Mouse (Mus musculus) MEL (cell line): ENCODE results near the gene Gm6096. TPM values are rescaled to one million over a fixed set of nuclear protein-coding genes. Genes with fewer than 3 reads are reported as not detected.

Source experiments
- DNase-seq: peaks from one replicate; pipeline ENCODE4 v3.0.0; 2011; ENCODE audit warnings: low read depth, low spot score
- H3K27ac ChIP-seq: 2 replicates; pipeline ENCODE4 v1.5.1; 2012; ENCODE audit warnings: low read depth, mild to moderate bottlenecking, control low read depth, low read length, moderate library complexity; ENCODE audit not compliant: control insufficient read depth
- H3K27me3 ChIP-seq, 2 experiments: fragments of 150-350 bp in 1 of 2; sonication (generic) in 1 of 2; 2 replicates each; pipeline ENCODE4 v1.6.1; 2012; ENCODE audit warnings: low read length in 2 of 2, mild to moderate bottlenecking in 2 of 2, improper control_type of control experiment in 1 of 2, moderate library complexity in 1 of 2; ENCODE audit not compliant: insufficient read depth in 2 of 2, control insufficient read depth in 1 of 2
- H3K36me3 ChIP-seq, 2 experiments: 2 replicates each; pipeline ENCODE4 v1.6.1; 2012 to 2014; ENCODE audit warnings: low read length in 2 of 2, improper control_type of control experiment in 1 of 2, inconsistent platforms in 1 of 2, mild to moderate bottlenecking in 1 of 2; ENCODE audit not compliant: insufficient read depth in 2 of 2, control insufficient read depth in 1 of 2
- H3K4me1 ChIP-seq, 2 experiments: fragments of 150-350 bp in 1 of 2; sonication (generic) in 1 of 2; 2 replicates each; pipeline ENCODE4 v1.6.1; 2012; ENCODE audit warnings: low read length in 2 of 2, improper control_type of control experiment in 1 of 2, mild to moderate bottlenecking in 1 of 2; ENCODE audit not compliant: insufficient read depth in 2 of 2, control insufficient read depth in 1 of 2
- H3K4me3 ChIP-seq, 2 experiments: fragments of 150-350 bp in 1 of 2; sonication (generic) in 1 of 2; 2 replicates each; pipeline ENCODE4 v1.5.1; 2012; ENCODE audit warnings: low read depth in 2 of 2, low read length in 2 of 2, mild to moderate bottlenecking in 2 of 2, moderate library complexity in 2 of 2, control low read depth in 1 of 2, improper control_type of control experiment in 1 of 2; ENCODE audit not compliant: control insufficient read depth in 1 of 2, insufficient read depth in 1 of 2
- H3K79me2 ChIP-seq: 2 replicates; pipeline ENCODE4 v1.6.1; 2012; ENCODE audit warnings: mild to moderate bottlenecking, low read length, moderate library complexity; ENCODE audit not compliant: control insufficient read depth, poor library complexity, insufficient read depth
- H3K9ac ChIP-seq: 2 replicates; pipeline ENCODE4 v1.6.1; 2012; ENCODE audit warnings: low read depth, mild to moderate bottlenecking, control low read depth, low read length, moderate library complexity; ENCODE audit not compliant: control insufficient read depth, poor library complexity, severe bottlenecking
- H3K9me3 ChIP-seq: fragments of 150-350 bp; sonication (generic); replicated peaks from 2 replicates; pipeline ENCODE4 v1.6.1; 2012; ENCODE audit warnings: mild to moderate bottlenecking, low read length, improper control_type of control experiment, moderate library complexity; ENCODE audit not compliant: insufficient read depth
- BHLHE40 ChIP-seq: IDR thresholded peaks from 2 replicates; pipeline ENCODE4 v1.6.1; 2012; ENCODE audit warnings: low read depth, mild to moderate bottlenecking, inconsistent platforms, low read length, improper control_type of control experiment, borderline replicate concordance
- CHD1 ChIP-seq: IDR thresholded peaks from 2 replicates; pipeline ENCODE4 v1.6.1; 2012; ENCODE audit warnings: low read depth, mild to moderate bottlenecking, inconsistent platforms, low read length, improper control_type of control experiment
- CHD2 ChIP-seq: IDR thresholded peaks from 2 replicates; pipeline ENCODE4 v1.6.1; 2011; ENCODE audit warnings: low read length, improper control_type of control experiment
- CTCF ChIP-seq, 3 experiments: IDR thresholded peaks in 2 of 3; conservative IDR thresholded peaks in 1 of 3; 2 replicates each; pipeline ENCODE4 v1.5.1; 2011 to 2012; ENCODE audit warnings: low read length in 3 of 3, low read depth in 2 of 3, mild to moderate bottlenecking in 2 of 3, improper control_type of control experiment in 1 of 3, inconsistent platforms in 1 of 3, mixed read lengths in 1 of 3, moderate library complexity in 1 of 3; ENCODE audit not compliant: control insufficient read depth in 1 of 3, insufficient read depth in 1 of 3, poor library complexity in 1 of 3, severe bottlenecking in 1 of 3
- E2F4 ChIP-seq: IDR thresholded peaks from 2 replicates; pipeline ENCODE4 v1.6.1; 2011; ENCODE audit warnings: low read depth, low read length, improper control_type of control experiment, borderline replicate concordance
- ELF1 ChIP-seq: IDR thresholded peaks from 2 replicates; pipeline ENCODE4 v1.6.1; 2014; ENCODE audit warnings: low read depth, mild to moderate bottlenecking, inconsistent platforms, low read length, improper control_type of control experiment, moderate library complexity
- EP300 ChIP-seq, 2 experiments: IDR thresholded peaks; 2 replicates each; pipeline ENCODE4 v1.6.1; 2011; ENCODE audit warnings: improper control_type of control experiment in 2 of 2, low read length in 2 of 2, low read depth in 1 of 2, mild to moderate bottlenecking in 1 of 2
- ETS1 ChIP-seq: IDR thresholded peaks from 2 replicates; pipeline ENCODE4 v1.6.1; 2012; ENCODE audit warnings: low read depth, mild to moderate bottlenecking, inconsistent platforms, low read length, improper control_type of control experiment, moderate library complexity
- GABPA ChIP-seq: IDR thresholded peaks from 2 replicates; pipeline ENCODE4 v1.6.1; 2012; ENCODE audit warnings: low read depth, mild to moderate bottlenecking, inconsistent platforms, low read length, improper control_type of control experiment, moderate library complexity
- GATA1 ChIP-seq: IDR thresholded peaks from 2 replicates; pipeline ENCODE4 v1.6.1; 2011; ENCODE audit warnings: low read depth, low read length, improper control_type of control experiment
- HCFC1 ChIP-seq: IDR thresholded peaks from 2 replicates; pipeline ENCODE4 v1.6.1; 2012; ENCODE audit warnings: low read depth, mild to moderate bottlenecking, inconsistent platforms, low read length, improper control_type of control experiment, moderate library complexity
- JUND ChIP-seq: IDR thresholded peaks from 2 replicates; pipeline ENCODE4 v1.6.1; 2011; ENCODE audit warnings: low read depth, mild to moderate bottlenecking, improper control_type of control experiment, low read length
- MAFK ChIP-seq: IDR thresholded peaks from 2 replicates; pipeline ENCODE4 v1.6.1; 2011; ENCODE audit warnings: low read depth, mild to moderate bottlenecking, low read length, improper control_type of control experiment, borderline replicate concordance
- MAX ChIP-seq: IDR thresholded peaks from 2 replicates; pipeline ENCODE4 v1.6.1; 2011; ENCODE audit warnings: low read length, improper control_type of control experiment
- MAZ ChIP-seq: IDR thresholded peaks from 2 replicates; pipeline ENCODE4 v1.6.1; 2012; ENCODE audit warnings: low read depth, mild to moderate bottlenecking, inconsistent platforms, low read length, improper control_type of control experiment
- MEF2A ChIP-seq: IDR thresholded peaks from 2 replicates; pipeline ENCODE4 v1.6.1; 2014; ENCODE audit warnings: low read depth, mild to moderate bottlenecking, inconsistent platforms, low read length, improper control_type of control experiment; ENCODE audit not compliant: poor library complexity, insufficient replicate concordance, severe bottlenecking; ENCODE audit errors: extremely low read depth
- MXI1 ChIP-seq: IDR thresholded peaks from 2 replicates; pipeline ENCODE4 v1.6.1; 2011; ENCODE audit warnings: mild to moderate bottlenecking, low read depth, low read length, improper control_type of control experiment
- NELFE ChIP-seq: IDR thresholded peaks from 2 replicates; pipeline ENCODE4 v1.6.1; 2011; ENCODE audit warnings: low read depth, low read length, improper control_type of control experiment
- POLR2A ChIP-seq, 2 experiments: IDR thresholded peaks; 2 replicates each; pipeline ENCODE4 v1.6.1; 2011 to 2012; ENCODE audit warnings: low read length in 2 of 2, mild to moderate bottlenecking in 2 of 2, control low read depth in 1 of 2, improper control_type of control experiment in 1 of 2, low read depth in 1 of 2, moderate library complexity in 1 of 2; ENCODE audit not compliant: control insufficient read depth in 1 of 2, insufficient read depth in 1 of 2, poor library complexity in 1 of 2
- POLR2AphosphoS2 ChIP-seq: IDR thresholded peaks from 2 replicates; pipeline ENCODE4 v1.6.1; 2011; ENCODE audit warnings: low read length, improper control_type of control experiment
- POLR2AphosphoS5 ChIP-seq: IDR thresholded peaks from 2 replicates; pipeline ENCODE4 v1.6.1; 2012; ENCODE audit warnings: low read depth, borderline replicate concordance, mild to moderate bottlenecking, inconsistent platforms, low read length, moderate library complexity, mixed read lengths
- RAD21 ChIP-seq: IDR thresholded peaks from 2 replicates; pipeline ENCODE4 v1.6.1; 2011; ENCODE audit warnings: mild to moderate bottlenecking, low read depth, low read length, improper control_type of control experiment
- RCOR1 ChIP-seq: IDR thresholded peaks from 2 replicates; pipeline ENCODE4 v1.6.1; 2012; ENCODE audit warnings: low read depth, mild to moderate bottlenecking, inconsistent platforms, low read length, improper control_type of control experiment
- SIN3A ChIP-seq: IDR thresholded peaks from 2 replicates; pipeline ENCODE4 v1.6.1; 2012; ENCODE audit warnings: low read length, improper control_type of control experiment, inconsistent platforms
- TAL1 ChIP-seq: IDR thresholded peaks from 2 replicates; pipeline ENCODE4 v1.6.1; 2012; ENCODE audit warnings: mild to moderate bottlenecking, inconsistent platforms, low read length, moderate library complexity, mixed read lengths
- TBP ChIP-seq: IDR thresholded peaks from 2 replicates; pipeline ENCODE4 v1.8.0; 2011; ENCODE audit warnings: low read depth, low read length, improper control_type of control experiment
- USF1 ChIP-seq: IDR thresholded peaks from 2 replicates; pipeline ENCODE4 v1.6.1; 2014; ENCODE audit warnings: low read depth, mild to moderate bottlenecking, inconsistent platforms, low read length, improper control_type of control experiment, moderate library complexity
- ZC3H11A ChIP-seq: IDR thresholded peaks from 2 replicates; pipeline ENCODE4 v1.6.1; 2012; ENCODE audit warnings: low read depth, mild to moderate bottlenecking, inconsistent platforms, low read length, improper control_type of control experiment
- ZNF384 ChIP-seq: IDR thresholded peaks from 2 replicates; pipeline ENCODE4 v1.6.1; 2012; ENCODE audit warnings: low read depth, mild to moderate bottlenecking, inconsistent platforms, low read length, improper control_type of control experiment
- polyA plus RNA-seq, 2 experiments: library from polyadenylated mRNA; stranded (reverse) in 1 of 2; unstranded in 1 of 2; fragments of >175 nt in 1 of 2; fragments of >200 nt in 1 of 2; gene quantifications; 2 replicates each; pipeline versions ENCODE4 v1.2.1 to v1.2.4; 2012; ENCODE audit warnings: low replicate concordance in 2 of 2, low read depth in 1 of 2; ENCODE audit not compliant: insufficient read length in 2 of 2, insufficient read depth in 1 of 2, missing spikeins in 1 of 2
- total RNA-seq: library from RNA; depleted of rRNA; stranded (reverse); fragments of 300-350 nt; gene quantifications from 2 replicates; pipeline ENCODE4 v1.2.3, GENCODE M21; 2012

Gene Gm6096
- total and polyA plus RNA-seq, 3 experiments: not detected

DNA sequence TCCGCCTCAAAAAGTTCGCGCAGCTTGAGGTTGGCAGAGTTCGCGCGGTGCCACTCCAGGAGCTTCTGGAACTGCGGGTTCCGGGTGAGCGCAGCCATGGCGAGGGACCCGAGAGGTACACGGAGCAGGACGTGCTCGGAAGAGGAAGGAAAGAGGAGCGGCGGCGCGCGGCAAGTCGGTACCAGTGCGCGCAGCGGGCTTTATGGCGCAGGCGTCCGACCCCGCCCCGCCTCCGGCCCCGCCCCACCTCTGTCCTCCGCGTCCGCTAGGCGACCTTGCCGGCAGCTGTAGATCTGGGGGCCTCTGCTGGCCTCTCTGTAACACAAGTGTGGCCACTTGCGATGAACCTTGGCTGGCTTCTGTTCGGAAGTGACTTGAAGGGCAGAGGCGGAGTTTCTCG, 20.7 kb upstream of the Gm6096 start, which contains the start of gene Gpi1 (continued):
- no peak; the same call in 1 of the 2 replicates for TF ChIP-seq MAX
- TF ChIP-seq RAD21: peak; percentile 3
- peak; percentile 88 for TF ChIP-seq POLR2AphosphoS2
- TF ChIP-seq MEF2A: no peak
- TF ChIP-seq ZNF384: no peak; the same call in 1 of the 2 replicates
- TF ChIP-seq SIN3A: peak; percentile 57
- no peak for TF ChIP-seq E2F4
- TF ChIP-seq HCFC1: peak; percentile 55; the same call in 1 of the 2 replicates
- TF ChIP-seq GABPA: no peak
- TF ChIP-seq MAFK: no peak
- TF ChIP-seq POLR2AphosphoS5: no peak
- 0 out of 2 replicates have a peak, but pooled peaks have one; percentile 12 for TF ChIP-seq BHLHE40
- TF ChIP-seq CTCF (IDR thresholded peaks at IDR 0.05 in 2 of 3, conservative IDR thresholded peaks at IDR 0.05 in 1 of 3; ENCODE audit: control insufficient read depth in 1 of 3, insufficient read depth in 1 of 3, low read depth in 2 of 3, low read length in 3 of 3, poor library complexity in 1 of 3, severe bottlenecking in 1 of 3): peak in 1 of 3 experiments; percentile 38; a peak in 3 of 6 replicates
- no peak for TF ChIP-seq ZC3H11A
- no peak for TF ChIP-seq JUND
- TF ChIP-seq NELFE: peak; percentile 90

DNA sequence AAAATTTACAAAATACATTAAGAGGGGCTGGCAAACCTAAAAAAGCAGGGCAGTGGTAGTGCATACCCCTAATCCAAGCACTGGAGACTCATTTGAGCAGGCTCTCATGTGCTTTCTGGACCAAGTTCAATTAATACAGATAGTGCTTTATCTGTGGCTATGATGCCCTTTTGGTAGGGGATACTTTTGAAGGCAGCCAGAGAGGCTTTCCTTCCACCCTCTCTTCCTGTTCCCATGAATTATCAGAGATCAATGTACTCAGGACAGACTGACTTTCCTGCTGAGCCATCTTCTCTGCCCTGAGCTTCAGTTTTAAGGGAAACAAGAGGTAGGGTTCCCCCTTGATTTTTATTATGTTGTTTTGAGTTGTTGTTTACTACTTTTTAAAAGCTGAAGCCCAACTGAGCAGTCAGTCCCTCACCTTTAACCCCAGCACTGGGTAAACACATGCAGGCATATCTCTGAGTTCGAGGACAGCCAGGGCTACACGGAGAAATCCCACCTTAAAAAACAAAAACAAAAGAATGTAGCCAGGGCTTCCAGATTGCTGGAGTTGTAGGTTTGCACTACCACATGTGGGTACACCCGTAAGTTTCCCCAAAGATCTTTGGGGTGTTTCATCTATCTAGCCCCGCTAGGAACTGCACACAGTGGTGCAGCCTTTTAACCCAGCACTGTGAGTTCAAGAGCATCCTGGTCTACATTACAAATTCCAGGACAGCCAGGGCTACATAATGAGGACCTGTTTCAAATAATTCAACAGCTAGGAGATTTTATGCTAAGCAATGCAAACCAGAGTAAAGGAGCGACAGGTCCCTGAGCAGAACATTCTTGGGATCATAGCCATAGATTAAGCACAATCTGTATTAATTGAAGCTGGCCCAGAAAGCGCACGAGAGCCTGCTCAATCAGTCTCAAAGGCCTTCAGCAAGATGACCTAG, 17.8 kb upstream of the Gm6096 start:
- no peaks in the 10 kb centered on the region for H3K27me3 ChIP-seq
- TF ChIP-seq ZC3H11A (no peak), JUND (no peak), ZNF384 (no peak), CHD2 (no peak), USF1 (no peak), MAZ (no peak), ELF1 (no peak), CHD1 (peak; percentile 97), TBP (no peak), MAX (no peak), MXI1 (0 out of 2 replicates have a peak, but pooled peaks have one; percentile 35), POLR2A (IDR thresholded peaks at IDR 0.05; ENCODE audit: control insufficient read depth in 1 of 2, insufficient read depth in 1 of 2, low read depth in 1 of 2, low read length in 2 of 2, poor library complexity in 1 of 2) (no peak), EP300 (IDR thresholded peaks at IDR 0.05; ENCODE audit: low read depth in 1 of 2, low read length in 2 of 2) (peak; percentile 24 to 73; a peak in 3 of 4 replicates), SIN3A (no peak), RCOR1 (0 out of 2 replicates have a peak, but pooled peaks have one; percentile 34), RAD21 (no peak), BHLHE40 (peak; percentile 15; the same call in 1 of the 2 replicates), NELFE (peak; percentile 34), GATA1 (peak; percentile 75), ETS1 (peak; percentile 64), E2F4 (no peak), TAL1 (no peak)
- TF ChIP-seq, all 39 proteins: peak for 8
- peak overlapping the region; percentile 71 to 76 for H3K4me3 ChIP-seq
- peak overlapping the region; percentile 87 for H3K27ac ChIP-seq
- DNase-seq: peak; percentile 77
- H3K9ac ChIP-seq: peak overlapping the region; percentile 85
- peaks cover 19% of the 10 kb centered on the region for H3K79me2 ChIP-seq
- H3K36me3 ChIP-seq: peaks cover 3 to 9% of the 10 kb centered on the region in 2 experiments
- peaks cover 4 to 5% of the 10 kb centered on the region in 2 experiments for H3K4me1 ChIP-seq
- no peaks in the 10 kb centered on the region for H3K9me3 ChIP-seq
